In the genomic region with DNA sequence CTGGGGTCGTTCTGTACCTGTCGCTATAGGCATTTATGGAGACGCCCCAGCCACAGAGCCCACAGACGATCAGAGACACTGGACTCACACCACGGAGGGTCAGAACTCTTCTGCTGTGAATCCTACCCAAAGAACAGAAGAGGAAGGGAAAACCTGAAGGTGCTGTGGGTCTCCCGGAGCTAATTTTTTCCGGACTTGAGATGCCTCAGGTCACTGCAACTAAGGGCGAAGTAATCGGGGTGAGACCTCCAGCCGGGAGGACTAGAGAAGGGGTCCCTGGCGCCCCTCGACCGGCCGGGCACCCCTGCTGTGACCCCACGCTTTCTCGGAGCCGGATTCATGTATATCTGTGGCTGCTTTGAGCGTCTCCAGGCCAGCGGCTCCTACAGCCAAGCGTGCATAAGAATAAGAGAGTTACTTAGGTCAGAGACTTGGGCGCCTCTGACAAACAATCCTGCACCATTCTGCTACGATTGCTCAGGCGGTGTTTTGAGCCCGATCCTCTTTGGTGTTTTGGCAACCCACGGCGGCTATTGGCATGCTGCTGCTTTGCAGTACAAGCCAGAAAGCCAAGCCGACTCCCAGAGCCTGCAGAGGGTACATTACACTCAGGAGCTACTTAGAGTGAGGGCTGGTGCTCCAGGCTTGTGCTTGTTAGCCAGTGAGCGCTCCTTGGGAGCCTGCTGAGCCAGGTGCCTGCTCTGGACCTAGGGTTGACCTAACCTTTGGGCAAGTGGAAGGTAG, we compare ENCODE assay signal across 8 mouse cellular contexts. TPM values are rescaled to one million over a fixed set of nuclear protein-coding genes. Genes with fewer than 3 reads are reported as not detected.
DNase-seq lines count a peak whose midpoint lies in the region; ATAC-seq and TF ChIP-seq lines count a peak whose summit lies in the region.

No protein-coding gene starts in this region.

- H3K79me2 ChIP-seq in myocyte (ENCODE audit: control insufficient read depth, insufficient read depth), result peaks cover 42% of the 10 kb centered on the region

- no peak for TF ChIP-seq POLR2A in myocyte (IDR thresholded peaks at IDR 0.05; ENCODE audit: insufficient read length, low read depth)

- peak overlapping the region; percentile 76 for H3ac ChIP-seq in myocyte (ENCODE audit: control insufficient read depth, insufficient read length)

- peaks cover 22% of the 10 kb centered on the region for H3K4me1 ChIP-seq in embryonic facial prominence, embryonic 13.5 days
- H3K4me1 ChIP-seq in kidney, embryonic 15.5 days, result peaks cover 32% of the 10 kb centered on the region

- peak overlapping the region; percentile 91 for H3K4me3 ChIP-seq in embryonic facial prominence, embryonic 13.5 days
- peak overlapping the region; percentile 71 for H3K4me3 ChIP-seq in kidney, embryonic 15.5 days (replicated peaks)
- peak overlapping the region; percentile 70 for H3K4me3 ChIP-seq in myocyte

- peak overlapping the region; percentile 97 for H3K4me2 ChIP-seq in embryonic facial prominence, embryonic 13.5 days
- peak overlapping the region; percentile 94 for H3K4me2 ChIP-seq in kidney, embryonic 15.5 days
- H3K4me2 ChIP-seq in myocyte (ENCODE audit: low read depth), result peak overlapping the region; percentile 77

- 1% methylated on average over 28 of the region's 28 CpGs for WGBS in embryonic facial prominence, embryonic 13.5 days
- 2% methylated on average over 28 of the region's 28 CpGs for WGBS in kidney, embryonic 15.5 days

- H3K27ac ChIP-seq in embryonic facial prominence, embryonic 13.5 days, result peak overlapping the region; percentile 58
- peak overlapping the region; percentile 73 for H3K27ac ChIP-seq in kidney, embryonic 15.5 days

- no peaks in the 10 kb centered on the region for H3K9me3 ChIP-seq in embryonic facial prominence, embryonic 13.5 days
- H3K9me3 ChIP-seq in kidney, embryonic 15.5 days (replicated peaks), result no peaks in the 10 kb centered on the region

- DNase-seq in cerebellum, adult 8-10 months, result peak; percentile 33
- DNase-seq in cerebellum, postnatal 4 days (ENCODE audit: low spot score in 2 of 2), result no peak
- peak; percentile 32 for DNase-seq in 3T3-L1 (ENCODE audit: low read depth, low spot score)
- no peak for DNase-seq in urinary bladder, postnatal 14 days (ENCODE audit: low spot score)
- DNase-seq in frontal cortex, postnatal 36 days (ENCODE audit: low spot score in 2 of 2), result no peak

- H3K27me3 ChIP-seq in embryonic facial prominence, embryonic 13.5 days, result no peaks in the 10 kb centered on the region
- H3K27me3 ChIP-seq in kidney, embryonic 15.5 days, result no peaks in the 10 kb centered on the region
- H3K27me3 ChIP-seq in myocyte (ENCODE audit: control insufficient read depth, insufficient read depth, insufficient read length), result no peaks in the 10 kb centered on the region

- peak overlapping the region; percentile 88 for H3K9ac ChIP-seq in embryonic facial prominence, embryonic 13.5 days
- peak overlapping the region; percentile 69 for H3K9ac ChIP-seq in kidney, embryonic 15.5 days

- no peak for ATAC-seq in embryonic facial prominence, embryonic 13.5 days (ENCODE audit: insufficient number of reproducible peaks, insufficient read depth, low FRiP score, low TSS enrichment, low read depth)
- peak; percentile 9; the same call in 1 of the 2 replicates for ATAC-seq in kidney, embryonic 15.5 days (replicated peaks; ENCODE audit: low FRiP score)

- peaks cover 10% of the 10 kb centered on the region for H3K36me3 ChIP-seq in embryonic facial prominence, embryonic 13.5 days
- peaks cover 13% of the 10 kb centered on the region for H3K36me3 ChIP-seq in kidney, embryonic 15.5 days
- H3K36me3 ChIP-seq in myocyte (ENCODE audit: control insufficient read depth, insufficient read depth), result peaks cover under 1% of the 10 kb centered on the region

TF ChIP-seq in myocyte, 11 proteins besides CTCF, POLR2A, EP300 and RAD21:
- TF ChIP-seq CEBPB (IDR thresholded peaks at IDR 0.05; ENCODE audit: insufficient read depth, poor library complexity, severe bottlenecking), result no peak
- no peak for TF ChIP-seq TCF12 (IDR thresholded peaks at IDR 0.05; ENCODE audit: insufficient read depth, poor library complexity, severe bottlenecking)
- no peak for TF ChIP-seq REST (IDR thresholded peaks at IDR 0.05; ENCODE audit: insufficient read depth, insufficient read length)
- TF ChIP-seq MYOD1 (IDR thresholded peaks at IDR 0.05; ENCODE audit: control insufficient read depth in 1 of 3, insufficient read length in 2 of 3, low read depth in 2 of 3), result no peak
- no peak for TF ChIP-seq POLR2AphosphoS2 (IDR thresholded peaks at IDR 0.05; ENCODE audit: insufficient read length, low read depth)
- no peak for TF ChIP-seq SRF (IDR thresholded peaks at IDR 0.05; ENCODE audit: control insufficient read depth, insufficient read length, low read depth)
- TF ChIP-seq MAX (IDR thresholded peaks at IDR 0.05; ENCODE audit: low read depth), result no peak
- TF ChIP-seq USF1 (IDR thresholded peaks at IDR 0.05; ENCODE audit: low read depth), result no peak
- no peak for TF ChIP-seq MYOG (IDR thresholded peaks at IDR 0.05; ENCODE audit: control insufficient read depth in 1 of 3, insufficient read depth in 1 of 3, insufficient read length in 2 of 3, low read depth in 2 of 3)
- TF ChIP-seq E2F4 (IDR thresholded peaks at IDR 0.05; ENCODE audit: insufficient read depth), result no peak
- TF ChIP-seq TCF3 (IDR thresholded peaks at IDR 0.05; ENCODE audit: insufficient read length, low read depth), result no peak

RNA-seq across cellular contexts. Expression of a gene that starts 0.6 kb away (rescaled TPM):
- polyA plus RNA-seq in embryonic facial prominence, embryonic 13.5 days (2015; fragmentation: Nextera tagmentation; extraction: Ambion mirVana), result 93.8 and 94.9 TPM in 2 replicates
- polyA plus RNA-seq in kidney, embryonic 15.5 days (2015; fragmentation: Nextera tagmentation; extraction: Ambion mirVana), result 115 and 124 TPM in 2 replicates
- 60.9 TPM for polyA plus RNA-seq in myocyte (2012; fragmentation: generic; extraction: Trizol)

RNA-seq across cellular contexts. Expression of a gene that starts 13.0 kb away (rescaled TPM):
- 8.6 and 9.6 TPM in 2 replicates for polyA plus RNA-seq in embryonic facial prominence, embryonic 13.5 days (2015; fragmentation: Nextera tagmentation; extraction: Ambion mirVana)
- 5.6 and 7.7 TPM in 2 replicates for polyA plus RNA-seq in kidney, embryonic 15.5 days (2015; fragmentation: Nextera tagmentation; extraction: Ambion mirVana)
- polyA plus RNA-seq in myocyte (2012; fragmentation: generic; extraction: Trizol), result 3.2 TPM

RNA-seq across cellular contexts. Expression of a gene that starts 24.1 kb away (rescaled TPM):
- polyA plus RNA-seq in embryonic facial prominence, embryonic 13.5 days (2015; fragmentation: Nextera tagmentation; extraction: Ambion mirVana), result 0.67 and 0.74 TPM in 2 replicates
- polyA plus RNA-seq in kidney, embryonic 15.5 days (2015; fragmentation: Nextera tagmentation; extraction: Ambion mirVana), result 0.42 and 0.47 TPM in 2 replicates
- polyA plus RNA-seq in myocyte (2012; fragmentation: generic; extraction: Trizol), result 0.97 TPM

RNA-seq across cellular contexts. Expression of a gene that starts 26.9 kb away (rescaled TPM):
- 1.2 and 1.4 TPM in 2 replicates for polyA plus RNA-seq in embryonic facial prominence, embryonic 13.5 days (2015; fragmentation: Nextera tagmentation; extraction: Ambion mirVana)
- polyA plus RNA-seq in kidney, embryonic 15.5 days (2015; fragmentation: Nextera tagmentation; extraction: Ambion mirVana), result 0.50 and 1.0 TPM in 2 replicates
- polyA plus RNA-seq in myocyte (2012; fragmentation: generic; extraction: Trizol), result 1.2 TPM

RNA-seq across cellular contexts. Expression of a gene that starts 28.7 kb away (rescaled TPM):
- polyA plus RNA-seq in embryonic facial prominence, embryonic 13.5 days (2015; fragmentation: Nextera tagmentation; extraction: Ambion mirVana), result 0.24 TPM in 1 of 2 replicates, not detected in the other
- 0.19 and 0.34 TPM in 2 replicates for polyA plus RNA-seq in kidney, embryonic 15.5 days (2015; fragmentation: Nextera tagmentation; extraction: Ambion mirVana)
- not detected for polyA plus RNA-seq in myocyte (2012; fragmentation: generic; extraction: Trizol)

Comparison
In these comparisons a context has a peak if more than half of its experiments do, and no peak if none do; other contexts are left out.
1. DNase-seq: peak in cerebellum, adult 8-10 months (single experiment) and 3T3-L1 (single experiment); none in cerebellum, postnatal 4 days (0 of 2), urinary bladder, postnatal 14 days (single experiment) and frontal cortex, postnatal 36 days (0 of 2).
2. Peak in every context shown above with its lines, with median percentiles within 50 percentile points of each other: H3K4me2 ChIP-seq and H3K4me3 ChIP-seq.